Mouse (Mus musculus) limb, embryonic 10.5 days (tissue): Measurements from ENCODE around the gene Bsdc1. TPM values are rescaled to one million over a fixed set of nuclear protein-coding genes. Genes with fewer than 3 reads are reported as not detected.

Experiments used
- DNase-seq: peaks from one replicate; pipeline ENCODE4 v3.0.0-alpha.2; 2017; ENCODE audit warnings: low spot score
- H3K27ac ChIP-seq: fragments of 300-500 bp; sonication (generic); 2 replicates; pipeline ENCODE4 v1.5.1; 2016; ENCODE audit warnings: mild to moderate bottlenecking
- H3K27me3 ChIP-seq: fragments of 300-500 bp; sonication (generic); 2 replicates; pipeline ENCODE4 v1.6.1; 2016; ENCODE audit warnings: low read depth, mild to moderate bottlenecking; ENCODE audit not compliant: poor library complexity, severe bottlenecking
- H3K36me3 ChIP-seq: fragments of 300-500 bp; sonication (generic); 2 replicates; pipeline ENCODE4 v1.6.1; 2016; ENCODE audit warnings: mild to moderate bottlenecking, moderate library complexity
- H3K4me1 ChIP-seq: fragments of 300-500 bp; sonication (generic); 2 replicates; pipeline ENCODE4 v1.6.1; 2016
- H3K4me3 ChIP-seq: fragments of 300-500 bp; sonication (generic); 2 replicates; pipeline ENCODE4 v1.5.1; 2016; ENCODE audit warnings: mild to moderate bottlenecking, moderate library complexity
- H3K9me3 ChIP-seq: fragments of 300-500 bp; sonication (generic); replicated peaks from 2 replicates; pipeline ENCODE4 v1.6.1; 2016; ENCODE audit warnings: mild to moderate bottlenecking
- WGBS: fragments of 180-500 bp; shearing (Covaris S2); methylation state at CpG from one replicate; pipeline ENCODE4 v1.1.7; 2016; 5-methylcytosine and 5-hydroxymethylcytosine counted together
- polyA plus RNA-seq: library from polyadenylated mRNA; unstranded; fragments of >200 nt; fragmentation: Nextera tagmentation; extraction: Ambion mirVana; gene quantifications from 2 replicates; pipeline ENCODE4 v1.2.1, GENCODE M21; 2016

Bsdc1 gene
- polyA plus RNA-seq, 1 experiment from 2014 or later = 20.5 TPM

GRCm38 (mm10) chr4:129495672-129496562 lies 34.5 kb downstream of the Bsdc1 start:
- WGBS = 49% methylated on average over 16 of the region's 16 CpGs
- H3K4me1 ChIP-seq = peaks cover 52% of the 10 kb centered on the region
- peak overlapping the region; percentile 53; the same call in 1 of the 2 replicates for H3K27ac ChIP-seq
- peaks cover 27% of the 10 kb centered on the region for H3K27me3 ChIP-seq
- no peaks in the 10 kb centered on the region for H3K36me3 ChIP-seq
- no peak overlapping the region for H3K4me3 ChIP-seq
- DNase-seq = no peak
- H3K9me3 ChIP-seq = no peaks in the 10 kb centered on the region

GRCm38 (mm10) chr4:129496631-129497030 lies 35.2 kb downstream of the Bsdc1 start:
- Histone ChIP-seq H3K27me3 (peaks cover 19% of the 10 kb centered on the region), H3K4me1 (peaks cover 50% of the 10 kb centered on the region), H3K36me3 (no peaks in the 10 kb centered on the region), H3K27ac (peak overlapping the region; percentile 53), H3K9me3 (no peaks in the 10 kb centered on the region), H3K4me3 (no peak overlapping the region)
- DNase-seq = no peak
- 35% methylated on average over 6 of the region's 6 CpGs for WGBS

- H3K9me3 ChIP-seq = no peaks in the 10 kb centered on the region
- no peak for DNase-seq
- H3K4me1 ChIP-seq = peaks cover 50% of the 10 kb centered on the region
- H3K4me3 ChIP-seq = no peak overlapping the region
- peak overlapping the region; percentile 59 for H3K27ac ChIP-seq
- WGBS = 79% methylated on average over 3 of the region's 3 CpGs
- H3K27me3 ChIP-seq = no peaks in the 10 kb centered on the region
- H3K36me3 ChIP-seq = no peaks in the 10 kb centered on the region
Measured at GRCm38 (mm10) chr4:129498941-129499340, 37.6 kb downstream of the Bsdc1 start.

- DNase-seq = no peak
- Histone ChIP-seq H3K4me1 (peaks cover 50% of the 10 kb centered on the region), H3K27me3 (no peaks in the 10 kb centered on the region), H3K36me3 (no peaks in the 10 kb centered on the region), H3K4me3 (peak overlapping the region; percentile 66), H3K27ac (peak overlapping the region; percentile 95), H3K9me3 (no peaks in the 10 kb centered on the region)
- WGBS = 86% methylated on average over 8 of the region's 8 CpGs
Measured at GRCm38 (mm10) chr4:129500017-129500416, 38.6 kb downstream of the Bsdc1 start.

- no peaks in the 10 kb centered on the region for H3K27me3 ChIP-seq
- H3K4me3 ChIP-seq = peak overlapping the region; percentile 66
- H3K36me3 ChIP-seq = no peaks in the 10 kb centered on the region
- peak overlapping the region; percentile 95 for H3K27ac ChIP-seq
- no peaks in the 10 kb centered on the region for H3K9me3 ChIP-seq
- peak; percentile 99 for DNase-seq
- peaks cover 45% of the 10 kb centered on the region for H3K4me1 ChIP-seq
- WGBS = 2% methylated on average over 48 of the region's 49 CpGs
Measured at GRCm38 (mm10) chr4:129500607-129501566, 39.5 kb downstream of the Bsdc1 start.

- 74% methylated on average over 9 of the region's 9 CpGs for WGBS
- Histone ChIP-seq H3K9me3 (no peaks in the 10 kb centered on the region), H3K36me3 (no peaks in the 10 kb centered on the region), H3K27me3 (no peaks in the 10 kb centered on the region), H3K4me1 (peaks cover 31% of the 10 kb centered on the region), H3K4me3 (no peak overlapping the region), H3K27ac (0 out of 2 replicates have a peak overlapping the region, but pooled peaks have one; percentile 14)
- DNase-seq = no peak
Measured at GRCm38 (mm10) chr4:129502327-129502888, 41.0 kb downstream of the Bsdc1 start.

- no peak overlapping the region for H3K4me3 ChIP-seq
- WGBS = 80% methylated on average over 11 of the region's 11 CpGs
- H3K36me3 ChIP-seq = no peaks in the 10 kb centered on the region
- peaks cover 31% of the 10 kb centered on the region for H3K4me1 ChIP-seq
- H3K27me3 ChIP-seq = no peaks in the 10 kb centered on the region
- H3K9me3 ChIP-seq = no peaks in the 10 kb centered on the region
- 0 out of 2 replicates have a peak overlapping the region, but pooled peaks have one; percentile 14 for H3K27ac ChIP-seq
- DNase-seq = no peak
Measured at GRCm38 (mm10) chr4:129502901-129503444, 41.6 kb downstream of the Bsdc1 start.

GRCm38 (mm10) chr4:129505511-129505910 lies 44.1 kb downstream of the Bsdc1 start:
- WGBS = 83% methylated on average over 3 of the region's 3 CpGs
- H3K4me1 ChIP-seq = peaks cover 24% of the 10 kb centered on the region

GRCm38 (mm10) chr4:129507434-129508236 lies 46.3 kb downstream of the Bsdc1 start:
- no peaks in the 10 kb centered on the region for H3K9me3 ChIP-seq
- DNase-seq = no peak
- no peak overlapping the region for H3K27ac ChIP-seq
- no peaks in the 10 kb centered on the region for H3K36me3 ChIP-seq
- peaks cover 33% of the 10 kb centered on the region for H3K4me1 ChIP-seq
- 64% methylated on average over 9 of the region's 10 CpGs for WGBS
- no peaks in the 10 kb centered on the region for H3K27me3 ChIP-seq
- H3K4me3 ChIP-seq = no peak overlapping the region

More at GRCm38 (mm10) chr4:129505511-129505910, 44.1 kb downstream of the Bsdc1 start:
- no peak for DNase-seq
- no peak overlapping the region for H3K27ac ChIP-seq
- no peaks in the 10 kb centered on the region for H3K36me3 ChIP-seq
- H3K9me3 ChIP-seq = no peaks in the 10 kb centered on the region
- H3K4me3 ChIP-seq = no peak overlapping the region
- H3K27me3 ChIP-seq = no peaks in the 10 kb centered on the region

GRCm38 (mm10) chr4:129508237-129508515 lies 46.8 kb downstream of the Bsdc1 start:
- DNase-seq = no peak
- Histone ChIP-seq H3K36me3 (no peaks in the 10 kb centered on the region), H3K27ac (no peak overlapping the region), H3K9me3 (no peaks in the 10 kb centered on the region), H3K27me3 (no peaks in the 10 kb centered on the region), H3K4me3 (no peak overlapping the region), H3K4me1 (peaks cover 38% of the 10 kb centered on the region)
- 70% methylated on average over 3 of the region's 3 CpGs for WGBS

GRCm38 (mm10) chr4:129508834-129509600 lies 47.6 kb downstream of the Bsdc1 start:
- no peak for DNase-seq
- Histone ChIP-seq H3K9me3 (no peaks in the 10 kb centered on the region), H3K27ac (peak overlapping the region; percentile 46; the same call in 1 of the 2 replicates), H3K27me3 (no peaks in the 10 kb centered on the region), H3K4me3 (no peak overlapping the region), H3K36me3 (0 out of 2 replicates have a peak, but pooled peaks cover under 1% of the 10 kb centered on the region), H3K4me1 (peaks cover 41% of the 10 kb centered on the region)
- 71% methylated on average over 15 of the region's 15 CpGs for WGBS
